Mouse (Mus musculus) stomach, postnatal 0 days (tissue): ENCODE results near the gene Zfp697.
A peak's percentile ranks its signal among the peaks of the same experiment; 100 is the strongest.
"Not testable (repeated sequence)": the region's sequence is repeated elsewhere in the genome, so short reads cannot be mapped to it uniquely, and the experiment has no call there.

Experiments used
- CTCF ChIP-seq: IDR thresholded peaks from 2 replicates; pipeline ENCODE4 v1.5.1; 2016; ENCODE audit warnings: antibody characterized with exemption, low read depth, mild to moderate bottlenecking, moderate library complexity
- EP300 ChIP-seq: optimal IDR thresholded peaks from 2 replicates; pipeline ENCODE3; 2016; ENCODE audit warnings: antibody characterized with exemption

DNA sequence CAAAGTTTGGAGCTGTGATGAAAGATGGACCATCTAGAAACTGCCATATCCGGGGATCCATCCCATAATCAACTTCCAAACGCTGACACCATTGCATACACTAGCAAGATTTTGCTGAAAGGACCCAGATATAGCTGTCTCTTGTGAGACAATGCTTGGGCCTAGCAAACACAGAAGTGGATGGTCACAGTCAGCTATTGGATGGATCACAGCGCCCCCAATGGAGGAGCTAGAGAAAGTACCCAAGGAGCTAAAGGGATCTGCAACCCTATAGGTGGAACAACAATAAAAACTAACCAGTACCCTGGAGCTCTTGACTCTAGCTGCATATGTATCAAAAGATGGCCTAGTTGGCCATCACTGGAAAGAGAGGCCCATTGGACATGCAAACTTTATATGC, 60.0 kb downstream of the Zfp697 start:
- peak; percentile 29; the same call in 1 of the 2 replicates for TF ChIP-seq CTCF
- TF ChIP-seq EP300, result not testable (repeated sequence)
